Mouse (Mus musculus) thymus, adult 2 months (tissue): ENCODE measurements around the gene Olfr101. TPM values are rescaled to one million over a fixed set of nuclear protein-coding genes. Genes with fewer than 3 reads are reported as not detected.

Experiments used
- DNase-seq: peaks from one replicate; pipeline ENCODE4 v3.0.0; 2021
- H3K27ac ChIP-seq: fragments of 200-500 bp; 2 replicates; pipeline ENCODE4 v1.5.1; 2012; ENCODE audit warnings: low read length, control low read depth; ENCODE audit not compliant: control insufficient read depth, insufficient read depth
- H3K27me3 ChIP-seq: fragments of 200-500 bp; 2 replicates; pipeline ENCODE4 v1.6.1; 2012; ENCODE audit warnings: mild to moderate bottlenecking, low read length, moderate library complexity, mixed read lengths; ENCODE audit not compliant: control insufficient read depth, insufficient read depth
- H3K36me3 ChIP-seq: fragments of 200-500 bp; 2 replicates; pipeline ENCODE4 v1.6.1; 2012; ENCODE audit warnings: mild to moderate bottlenecking, low read length, moderate library complexity; ENCODE audit not compliant: control insufficient read depth, insufficient read depth
- H3K4me1 ChIP-seq: fragments of 200-500 bp; replicated peaks from 2 replicates; pipeline ENCODE4 v1.6.1; 2012; ENCODE audit warnings: low read length; ENCODE audit not compliant: control insufficient read depth, insufficient read depth
- H3K4me3 ChIP-seq: fragments of 200-500 bp; 2 replicates; pipeline ENCODE4 v1.5.1; 2012; ENCODE audit warnings: mild to moderate bottlenecking, low read length, control low read depth, moderate library complexity; ENCODE audit not compliant: control insufficient read depth, insufficient read depth
- CTCF ChIP-seq: fragments of 200-500 bp; IDR thresholded peaks from 2 replicates; pipeline ENCODE4 v1.5.1; 2012; ENCODE audit warnings: mild to moderate bottlenecking, control low read depth, low read length, moderate library complexity, borderline replicate concordance; ENCODE audit not compliant: control insufficient read depth, poor library complexity, insufficient read depth; ENCODE audit errors: extremely low read depth
- POLR2A ChIP-seq: fragments of 200-500 bp; IDR thresholded peaks from 2 replicates; pipeline ENCODE4 v1.6.1; 2012; ENCODE audit warnings: mild to moderate bottlenecking, low read length, control low read depth, moderate library complexity; ENCODE audit not compliant: control insufficient read depth, poor library complexity, insufficient read depth; ENCODE audit errors: extremely low read depth
- WGBS: fragments of 180-500 bp; shearing (Covaris S2); methylation state at CpG from one replicate; pipeline ENCODE4 v1.1.7; 2018; 5-methylcytosine and 5-hydroxymethylcytosine counted together
- polyA plus RNA-seq: library from polyadenylated mRNA; depleted of rRNA; stranded (reverse); fragments of >200 nt; gene quantifications from 2 replicates; pipeline ENCODE4 v1.2.3, GENCODE M21; 2012; rRNA removed

The Olfr101 gene
- polyA plus RNA-seq, result not detected in 2 replicates

GRCm38 (mm10) chr17:37304213-37304612, at the start of gene Olfr101:
Olfr101 (minus strand) TSS chr17:37304313.
- Histone ChIP-seq H3K4me3 (no peak within 1 kb of the TSS), H3K27me3 (no peaks in the 10 kb centered on the region), H3K4me1 (no peaks in the 10 kb centered on the region), H3K27ac (no peak within 1 kb of the TSS), H3K36me3 (no peaks in the 10 kb centered on the region)
- 91% methylated on average over 4 of the region's 4 CpGs for WGBS
- TF ChIP-seq POLR2A, result no peak
- TF ChIP-seq CTCF, result no peak
- DNase-seq, result no peak

DNA sequence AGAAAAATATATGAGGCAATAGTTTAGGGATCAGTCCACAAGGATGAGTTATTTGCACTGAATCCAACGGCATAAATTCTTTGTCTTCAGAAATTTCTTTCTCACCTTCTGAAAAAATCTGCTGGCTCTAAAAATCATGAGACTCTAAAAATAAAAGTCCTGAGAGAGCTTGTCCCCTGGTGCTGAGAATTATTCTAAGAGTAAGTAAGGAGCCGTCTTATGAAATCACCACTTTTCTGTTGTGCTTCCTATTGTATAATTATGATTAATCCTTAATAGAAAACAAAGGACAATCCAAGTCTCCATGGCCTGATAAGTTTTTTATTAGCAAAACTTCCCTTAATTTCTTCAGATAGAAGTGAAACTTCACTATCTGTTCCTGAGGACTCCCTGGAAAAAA, 35.5 kb upstream of the Olfr101 start, which contains the start of gene Olfr103:
Gene Olfr103, minus strand, starts transcription at position 101 of the 400 bp plus-strand sequence.
- Histone ChIP-seq H3K36me3 (no peaks in the 10 kb centered on the region), H3K4me3 (no peak within 1 kb of the TSS), H3K27me3 (no peaks in the 10 kb centered on the region), H3K4me1 (no peaks in the 10 kb centered on the region), H3K27ac (no peak within 1 kb of the TSS)
- WGBS, result 95% methylated on average over 2 of the region's 2 CpGs
- DNase-seq, result no peak
- TF ChIP-seq POLR2A (no peak), CTCF (no peak)

- Histone ChIP-seq H3K27ac (no peak within 1 kb of the TSS), H3K27me3 (no peaks in the 10 kb centered on the region), H3K36me3 (no peaks in the 10 kb centered on the region), H3K4me3 (no peak within 1 kb of the TSS), H3K4me1 (no peaks in the 10 kb centered on the region)
- DNase-seq, result no peak
- TF ChIP-seq CTCF, result no peak
- TF ChIP-seq POLR2A, result no peak
Observed at GRCm38 (mm10) chr17:37316954-37317353, 12.8 kb upstream of the Olfr101 start, which contains the start of gene Olfr102. Olfr102 (minus strand) TSS chr17:37317054.

- 63% methylated on average over 2 of the region's 2 CpGs for WGBS
- Histone ChIP-seq H3K4me1 (no peaks in the 10 kb centered on the region), H3K4me3 (no peak overlapping the region), H3K36me3 (no peaks in the 10 kb centered on the region), H3K27me3 (no peaks in the 10 kb centered on the region), H3K27ac (no peak overlapping the region)
- TF ChIP-seq CTCF, result no peak
- TF ChIP-seq POLR2A, result no peak
- no peak for DNase-seq
Observed at GRCm38 (mm10) chr17:37310146-37310699, 6.1 kb upstream of the Olfr101 start.

DNA sequence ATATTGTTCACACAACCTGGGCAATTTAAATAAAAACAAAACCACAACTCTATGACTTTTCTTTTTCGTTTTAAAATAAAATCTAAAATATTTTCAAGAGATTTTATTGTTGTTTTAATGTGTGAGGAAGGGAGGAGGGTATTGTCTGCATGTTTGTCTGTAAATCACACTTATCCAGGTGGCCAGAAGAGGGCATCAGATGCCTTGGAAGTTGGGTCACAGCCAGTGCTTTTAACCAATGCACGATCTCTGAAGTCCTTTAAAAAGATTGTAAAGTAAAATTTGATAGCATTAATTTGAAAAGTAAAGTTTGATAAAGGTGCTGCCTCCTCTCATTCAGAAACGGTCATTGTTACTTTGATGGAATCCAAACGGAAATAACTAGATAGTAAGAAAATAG, 4.4 kb upstream of the Olfr101 start:
- Histone ChIP-seq H3K27me3 (no peaks in the 10 kb centered on the region), H3K36me3 (no peaks in the 10 kb centered on the region), H3K4me3 (no peak overlapping the region), H3K27ac (no peak overlapping the region), H3K4me1 (no peaks in the 10 kb centered on the region)
- WGBS, result 43% methylated on average over 4 of the region's 4 CpGs
- TF ChIP-seq POLR2A (no peak), CTCF (no peak)
- no peak for DNase-seq

GRCm38 (mm10) chr17:37283360-37283759, 20.8 kb downstream of the Olfr101 start, which contains the start of gene Olfr99:
Olfr99 (minus strand) TSS chr17:37283460.
- no peak within 1 kb of the TSS for H3K27ac ChIP-seq
- H3K4me3 ChIP-seq, result no peak within 1 kb of the TSS
- H3K4me1 ChIP-seq, result no peaks in the 10 kb centered on the region
- DNase-seq, result no peak
- no peaks in the 10 kb centered on the region for H3K36me3 ChIP-seq
- TF ChIP-seq POLR2A (no peak), CTCF (no peak)
- WGBS, result 92% methylated on average over 1 of the region's 1 CpGs
- H3K27me3 ChIP-seq, result no peaks in the 10 kb centered on the region

DNA sequence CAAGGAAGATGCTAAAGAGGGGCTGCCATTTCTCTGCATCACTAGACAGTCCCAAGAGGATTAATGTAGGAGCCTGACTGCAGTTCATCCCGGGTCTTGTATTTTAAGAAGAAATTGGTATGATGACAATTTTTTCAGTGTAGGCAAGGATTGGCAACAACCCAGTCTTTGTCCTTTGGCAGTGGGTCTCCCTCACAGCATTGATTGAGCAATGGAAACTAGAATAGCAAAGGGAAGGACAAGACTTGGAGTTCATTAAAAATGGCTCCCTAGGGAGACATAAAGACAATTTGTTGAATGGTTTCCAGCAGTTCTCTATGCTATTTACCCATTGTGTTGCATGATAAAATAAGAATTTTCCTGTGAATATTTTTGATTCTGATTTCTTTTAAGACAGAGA, 23.8 kb downstream of the Olfr101 start:
- Histone ChIP-seq H3K4me3 (no peak overlapping the region), H3K4me1 (no peaks in the 10 kb centered on the region), H3K27me3 (no peaks in the 10 kb centered on the region), H3K36me3 (no peaks in the 10 kb centered on the region), H3K27ac (no peak overlapping the region)
- TF ChIP-seq CTCF (no peak), POLR2A (no peak)
- DNase-seq, result no peak
- 93% methylated on average over 1 of the region's 1 CpGs for WGBS
